Mouse (Mus musculus) kidney, adult 2 months (tissue): Measurements from ENCODE around the gene Rcan2. TPM values are rescaled to one million over a fixed set of nuclear protein-coding genes. Genes with fewer than 3 reads are reported as not detected.

Experiments
- DNase-seq: peaks from one replicate; pipeline ENCODE4 v3.0.0; 2021
- H3K27ac ChIP-seq: fragments of 200-500 bp; 2 replicates; pipeline ENCODE4 v1.5.1; 2012; ENCODE audit warnings: low read depth, low read length, control low read depth, inconsistent platforms; ENCODE audit not compliant: insufficient read depth
- H3K27me3 ChIP-seq: fragments of 200-500 bp; replicated peaks from 2 replicates; pipeline ENCODE4 v1.6.1; 2012; ENCODE audit warnings: mild to moderate bottlenecking, moderate library complexity, low read length, inconsistent platforms; ENCODE audit not compliant: control insufficient read depth, insufficient read depth
- H3K36me3 ChIP-seq: fragments of 200-500 bp; 2 replicates; pipeline ENCODE4 v1.6.1; 2012; ENCODE audit warnings: mild to moderate bottlenecking, moderate library complexity, low read length, inconsistent platforms; ENCODE audit not compliant: control insufficient read depth, insufficient read depth
- H3K4me1 ChIP-seq: fragments of 200-500 bp; 2 replicates; pipeline ENCODE4 v1.6.1; 2011; ENCODE audit warnings: low read length; ENCODE audit not compliant: control insufficient read depth, insufficient read depth
- H3K4me3 ChIP-seq: fragments of 200-500 bp; 2 replicates; pipeline ENCODE4 v1.5.1; 2011; ENCODE audit warnings: mild to moderate bottlenecking, low read depth, low read length, control low read depth; ENCODE audit not compliant: insufficient read depth
- CTCF ChIP-seq: fragments of 200-500 bp; conservative IDR thresholded peaks from 2 replicates; pipeline ENCODE4 v1.5.1; 2011; ENCODE audit warnings: low read depth, mild to moderate bottlenecking, control low read depth, low read length, moderate library complexity, mixed read lengths; ENCODE audit not compliant: insufficient read depth, insufficient read length
- POLR2A ChIP-seq: fragments of 200-500 bp; IDR thresholded peaks from one replicate; pipeline ENCODE4 v1.6.1; 2011; ENCODE audit warnings: low read depth, low read length, control low read depth
- WGBS: fragments of 180-500 bp; shearing (Covaris S2); methylation state at CpG from one replicate; pipeline ENCODE4 v1.1.7; 2018; 5-methylcytosine and 5-hydroxymethylcytosine counted together
- polyA plus RNA-seq: library from polyadenylated mRNA; depleted of rRNA; stranded (reverse); fragments of >200 nt; gene quantifications from 2 replicates; pipeline ENCODE4 v1.2.3, GENCODE M21; 2012

Gene Rcan2
- polyA plus RNA-seq, 1 experiment = 18.3 TPM

GRCm38 (mm10) chr17:44013756-44014510 lies 212.8 kb downstream of the Rcan2 start:
- Histone ChIP-seq H3K27ac (no peak overlapping the region), H3K4me3 (no peak overlapping the region), H3K4me1 (no peaks in the 10 kb centered on the region), H3K36me3 (no peaks in the 10 kb centered on the region), H3K27me3 (no peaks in the 10 kb centered on the region)
- WGBS = 75% methylated on average over 4 of the region's 4 CpGs
- DNase-seq = no peak
- TF ChIP-seq CTCF (no peak), POLR2A (no peak)

- WGBS = 63% methylated on average over 5 of the region's 5 CpGs
- Histone ChIP-seq H3K27ac (no peak overlapping the region), H3K27me3 (no peaks in the 10 kb centered on the region), H3K4me1 (no peaks in the 10 kb centered on the region), H3K36me3 (no peaks in the 10 kb centered on the region), H3K4me3 (no peak overlapping the region)
- DNase-seq = no peak
- no peak for TF ChIP-seq CTCF
- TF ChIP-seq POLR2A = no peak
Observed at GRCm38 (mm10) chr17:44016314-44016713, 215.2 kb downstream of the Rcan2 start.

GRCm38 (mm10) chr17:44020707-44021220 lies 219.6 kb downstream of the Rcan2 start:
- DNase-seq = no peak

GRCm38 (mm10) chr17:44023842-44024241 lies 222.7 kb downstream of the Rcan2 start:
- WGBS = 65% methylated on average over 2 of the region's 2 CpGs
- no peaks in the 10 kb centered on the region for H3K27me3 ChIP-seq
- no peak for TF ChIP-seq POLR2A
- no peak for TF ChIP-seq CTCF
- no peak for DNase-seq
- H3K4me3 ChIP-seq = no peak overlapping the region
- H3K36me3 ChIP-seq = no peaks in the 10 kb centered on the region
- H3K4me1 ChIP-seq = no peaks in the 10 kb centered on the region
- H3K27ac ChIP-seq = no peak overlapping the region

More at GRCm38 (mm10) chr17:44020707-44021220, 219.6 kb downstream of the Rcan2 start:
- TF ChIP-seq CTCF (no peak), POLR2A (no peak)
- Histone ChIP-seq H3K4me1 (no peaks in the 10 kb centered on the region), H3K4me3 (no peak overlapping the region), H3K36me3 (no peaks in the 10 kb centered on the region), H3K27ac (no peak overlapping the region), H3K27me3 (no peaks in the 10 kb centered on the region)
- 76% methylated on average over 6 of the region's 6 CpGs for WGBS

GRCm38 (mm10) chr17:44025011-44025410 lies 223.9 kb downstream of the Rcan2 start:
- H3K4me1 ChIP-seq = peaks cover 4% of the 10 kb centered on the region; the same call in 1 of the 2 replicates
- TF ChIP-seq CTCF (no peak), POLR2A (no peak)
- H3K27ac ChIP-seq = no peak overlapping the region
- no peaks in the 10 kb centered on the region for H3K36me3 ChIP-seq
- DNase-seq = no peak
- H3K4me3 ChIP-seq = no peak overlapping the region
- no peaks in the 10 kb centered on the region for H3K27me3 ChIP-seq
- 85% methylated on average over 2 of the region's 2 CpGs for WGBS

DNA sequence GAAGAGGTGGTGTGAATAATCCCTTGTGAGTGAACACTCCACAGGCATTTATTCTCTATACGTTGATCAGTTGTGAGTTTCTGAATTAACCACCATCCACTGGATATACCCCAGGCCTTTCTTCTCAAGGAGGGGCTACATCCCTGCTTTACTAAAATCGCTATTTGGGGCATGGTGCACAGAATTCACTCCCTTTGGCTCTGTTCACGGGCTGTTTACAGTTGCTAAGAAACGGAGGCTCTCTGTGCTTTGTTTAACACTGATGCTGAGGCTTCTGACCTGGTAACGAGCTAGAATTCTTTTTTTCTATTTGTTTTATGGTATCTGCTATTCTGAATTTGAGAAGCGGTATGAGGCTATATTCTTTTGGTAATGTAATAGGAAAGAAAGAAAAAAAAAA lies 224.8 kb downstream of the Rcan2 start:
- H3K4me1 ChIP-seq = peaks cover 4% of the 10 kb centered on the region; the same call in 1 of the 2 replicates
- H3K27ac ChIP-seq = no peak overlapping the region
- TF ChIP-seq POLR2A = no peak
- TF ChIP-seq CTCF = no peak
- H3K36me3 ChIP-seq = no peaks in the 10 kb centered on the region
- 58% methylated on average over 6 of the region's 6 CpGs for WGBS
- DNase-seq = no peak
- no peaks in the 10 kb centered on the region for H3K27me3 ChIP-seq
- no peak overlapping the region for H3K4me3 ChIP-seq

GRCm38 (mm10) chr17:44026378-44026777 lies 225.2 kb downstream of the Rcan2 start:
- Histone ChIP-seq H3K36me3 (no peaks in the 10 kb centered on the region), H3K27me3 (no peaks in the 10 kb centered on the region), H3K27ac (no peak overlapping the region), H3K4me1 (peaks cover 4% of the 10 kb centered on the region; the same call in 1 of the 2 replicates), H3K4me3 (no peak overlapping the region)
- no peak for DNase-seq
- TF ChIP-seq POLR2A (no peak), CTCF (no peak)
- WGBS = 24% methylated on average over 5 of the region's 5 CpGs
